Mouse (Mus musculus) neural tube, embryonic 12.5 days (tissue): ENCODE measurements around the gene Desi1. TPM values are rescaled to one million over a fixed set of nuclear protein-coding genes. Genes with fewer than 3 reads are reported as not detected.

ENCODE experiments used
- ATAC-seq: fragments of 200-750 bp; cut with Nextera tagmentation; 2 replicates; pipeline ENCODE4 v1.8.0; 2017; ENCODE audit warnings: low read depth, mild to moderate bottlenecking, moderate TSS enrichment, moderate library complexity; ENCODE audit not compliant: low FRiP score
- H3K27ac ChIP-seq: fragments of 300-500 bp; sonication (generic); 2 replicates; pipeline ENCODE4 v1.5.1; 2016
- H3K27me3 ChIP-seq: fragments of 300-500 bp; sonication (generic); replicated peaks from 2 replicates; pipeline ENCODE4 v1.6.1; 2016; ENCODE audit warnings: mild to moderate bottlenecking
- H3K36me3 ChIP-seq: fragments of 300-500 bp; sonication (generic); 2 replicates; pipeline ENCODE4 v1.6.1; 2016; ENCODE audit warnings: mild to moderate bottlenecking
- H3K4me1 ChIP-seq: fragments of 300-500 bp; sonication (generic); 2 replicates; pipeline ENCODE4 v1.6.1; 2016
- H3K4me2 ChIP-seq: fragments of 300-500 bp; sonication (generic); replicated peaks from 2 replicates; pipeline ENCODE4 v1.6.1; 2016; ENCODE audit warnings: mild to moderate bottlenecking
- H3K4me3 ChIP-seq: fragments of 300-500 bp; sonication (generic); 2 replicates; pipeline ENCODE4 v1.5.1; 2016
- H3K9ac ChIP-seq: fragments of 300-500 bp; sonication (generic); 2 replicates; pipeline ENCODE4 v1.6.1; 2016; ENCODE audit warnings: mild to moderate bottlenecking
- H3K9me3 ChIP-seq: fragments of 300-500 bp; sonication (generic); 2 replicates; pipeline ENCODE4 v1.6.1; 2016; ENCODE audit warnings: mild to moderate bottlenecking
- WGBS: fragments of 180-500 bp; shearing (Covaris S2); methylation state at CpG from one replicate; pipeline ENCODE4 v1.1.7; 2016; 5-methylcytosine and 5-hydroxymethylcytosine counted together
- polyA plus RNA-seq: library from polyadenylated mRNA; unstranded; fragments of >200 nt; fragmentation: Nextera tagmentation; extraction: Ambion mirVana; gene quantifications from 2 replicates; pipeline ENCODE4 v1.2.1, GENCODE M21; 2016

Gene Desi1
- polyA plus RNA-seq, 1 experiment from 2014 or later, result 42.9 TPM

GRCm38 (mm10) chr15:82015392-82016100, 18.1 kb downstream of the Desi1 start:
- under 1% methylated on average over 39 of the region's 39 CpGs for WGBS
- ATAC-seq, result peak; percentile 6; the same call in 1 of the 2 replicates
- Histone ChIP-seq H3K27ac (peak overlapping the region; percentile 37; the same call in 1 of the 2 replicates), H3K9ac (peak overlapping the region; percentile 84), H3K36me3 (peaks cover 11% of the 10 kb centered on the region; the same call in 1 of the 2 replicates), H3K4me1 (peaks cover 13% of the 10 kb centered on the region), H3K4me2 (peak overlapping the region; percentile 92), H3K9me3 (no peaks in the 10 kb centered on the region), H3K4me3 (peak overlapping the region; percentile 88), H3K27me3 (no peaks in the 10 kb centered on the region)

GRCm38 (mm10) chr15:82014745-82015391, 18.8 kb downstream of the Desi1 start:
- Histone ChIP-seq H3K9me3 (no peaks in the 10 kb centered on the region), H3K36me3 (peaks cover 7% of the 10 kb centered on the region; the same call in 1 of the 2 replicates), H3K4me1 (peaks cover 13% of the 10 kb centered on the region), H3K27ac (no peak overlapping the region), H3K9ac (peak overlapping the region; percentile 84), H3K27me3 (no peaks in the 10 kb centered on the region), H3K4me2 (peak overlapping the region; percentile 92), H3K4me3 (peak overlapping the region; percentile 88)
- WGBS, result 22% methylated on average over 9 of the region's 9 CpGs
- ATAC-seq, result no peak

- Histone ChIP-seq H3K27ac (no peak overlapping the region), H3K4me3 (no peak overlapping the region), H3K9ac (no peak overlapping the region), H3K4me1 (peaks cover 13% of the 10 kb centered on the region), H3K36me3 (no peaks in the 10 kb centered on the region), H3K4me2 (no peak overlapping the region), H3K9me3 (no peaks in the 10 kb centered on the region), H3K27me3 (no peaks in the 10 kb centered on the region)
- 91% methylated on average over 6 of the region's 6 CpGs for WGBS
- no peak for ATAC-seq
These were observed 21.7 kb downstream of the Desi1 start for GRCm38 (mm10) chr15:82011947-82012346.

- WGBS, result 95% methylated on average over 8 of the region's 8 CpGs
- H3K9ac ChIP-seq, result no peak overlapping the region
- H3K4me1 ChIP-seq, result no peaks in the 10 kb centered on the region
- no peak overlapping the region for H3K4me2 ChIP-seq
- no peaks in the 10 kb centered on the region for H3K9me3 ChIP-seq
- H3K27me3 ChIP-seq, result no peaks in the 10 kb centered on the region
- H3K4me3 ChIP-seq, result no peak overlapping the region
- H3K36me3 ChIP-seq, result peaks cover 32% of the 10 kb centered on the region
- H3K27ac ChIP-seq, result no peak overlapping the region
- ATAC-seq, result no peak
These were observed 29.4 kb downstream of the Desi1 start for GRCm38 (mm10) chr15:82004257-82004656.

- Histone ChIP-seq H3K27me3 (no peaks in the 10 kb centered on the region), H3K27ac (no peak overlapping the region), H3K4me1 (no peaks in the 10 kb centered on the region), H3K4me2 (no peak overlapping the region), H3K4me3 (no peak overlapping the region), H3K36me3 (peaks cover 44% of the 10 kb centered on the region), H3K9ac (no peak overlapping the region), H3K9me3 (no peaks in the 10 kb centered on the region)
- ATAC-seq, result no peak
- WGBS, result 80% methylated on average over 6 of the region's 6 CpGs
These were observed 39.7 kb downstream of the Desi1 start for GRCm38 (mm10) chr15:81993992-81994391.

GRCm38 (mm10) chr15:81990549-81990948, 43.1 kb downstream of the Desi1 start:
- 61% methylated on average over 7 of the region's 7 CpGs for WGBS
- Histone ChIP-seq H3K27ac (no peak overlapping the region), H3K4me3 (no peak overlapping the region), H3K27me3 (no peaks in the 10 kb centered on the region), H3K9ac (no peak overlapping the region), H3K4me2 (no peak overlapping the region), H3K9me3 (no peaks in the 10 kb centered on the region), H3K4me1 (no peaks in the 10 kb centered on the region), H3K36me3 (peaks cover 23% of the 10 kb centered on the region)
- ATAC-seq, result no peak

- Histone ChIP-seq H3K27ac (no peak overlapping the region), H3K36me3 (peaks cover 18% of the 10 kb centered on the region), H3K4me2 (no peak overlapping the region), H3K27me3 (no peaks in the 10 kb centered on the region), H3K9ac (peak overlapping the region; percentile 33; the same call in 1 of the 2 replicates), H3K4me3 (no peak overlapping the region), H3K9me3 (no peaks in the 10 kb centered on the region), H3K4me1 (no peaks in the 10 kb centered on the region)
- no peak for ATAC-seq
- 44% methylated on average over 11 of the region's 11 CpGs for WGBS
These were observed 44.1 kb downstream of the Desi1 start for GRCm38 (mm10) chr15:81989371-81990062.

GRCm38 (mm10) chr15:81987646-81988045, 46.0 kb downstream of the Desi1 start, which contains the start of gene Xrcc6:
Xrcc6 (plus strand) TSS chr15:81987835.
- no peaks in the 10 kb centered on the region for H3K27me3 ChIP-seq
- no peaks in the 10 kb centered on the region for H3K9me3 ChIP-seq
- no peak within 1 kb of the TSS for H3K27ac ChIP-seq
- H3K9ac ChIP-seq, result no peak within 1 kb of the TSS
- no peak within 1 kb of the TSS for H3K4me2 ChIP-seq
- no peaks in the 10 kb centered on the region for H3K4me1 ChIP-seq
- H3K36me3 ChIP-seq, result 0 out of 2 replicates have a peak, but pooled peaks cover 3% of the 10 kb centered on the region
- ATAC-seq, result no peak
- no peak within 1 kb of the TSS for H3K4me3 ChIP-seq
- WGBS, result 90% methylated on average over 3 of the region's 3 CpGs

GRCm38 (mm10) chr15:81985267-81986161, 48.1 kb downstream of the Desi1 start:
- Histone ChIP-seq H3K27ac (no peak overlapping the region), H3K27me3 (no peaks in the 10 kb centered on the region)
- no peak for ATAC-seq

GRCm38 (mm10) chr15:81982173-81982572, 51.5 kb downstream of the Desi1 start:
- no peak overlapping the region for H3K4me3 ChIP-seq
- 60% methylated on average over 1 of the region's 1 CpGs for WGBS
- no peak overlapping the region for H3K4me2 ChIP-seq
- ATAC-seq, result no peak
- no peaks in the 10 kb centered on the region for H3K4me1 ChIP-seq
- no peaks in the 10 kb centered on the region for H3K27me3 ChIP-seq
- no peak overlapping the region for H3K9ac ChIP-seq
- no peak overlapping the region for H3K27ac ChIP-seq
- no peaks in the 10 kb centered on the region for H3K36me3 ChIP-seq
- no peaks in the 10 kb centered on the region for H3K9me3 ChIP-seq

More at GRCm38 (mm10) chr15:81985267-81986161, 48.1 kb downstream of the Desi1 start:
- H3K4me3 ChIP-seq, result no peak overlapping the region
- H3K4me2 ChIP-seq, result no peak overlapping the region
- 55% methylated on average over 2 of the region's 2 CpGs for WGBS
- H3K9me3 ChIP-seq, result no peaks in the 10 kb centered on the region
- H3K36me3 ChIP-seq, result no peaks in the 10 kb centered on the region
- H3K4me1 ChIP-seq, result no peaks in the 10 kb centered on the region
- no peak overlapping the region for H3K9ac ChIP-seq

GRCm38 (mm10) chr15:81980321-81980720, 53.3 kb downstream of the Desi1 start, which contains the start of gene 1700029P11Rik:
1700029P11Rik (plus strand) TSS chr15:81980540.
- H3K27me3 ChIP-seq, result no peaks in the 10 kb centered on the region
- no peak within 1 kb of the TSS for H3K9ac ChIP-seq
- no peak within 1 kb of the TSS for H3K4me2 ChIP-seq
- ATAC-seq, result no peak
- no peak within 1 kb of the TSS for H3K27ac ChIP-seq
- H3K9me3 ChIP-seq, result 0 out of 2 replicates have a peak, but pooled peaks cover 2% of the 10 kb centered on the region
- WGBS, result 93% methylated on average over 23 of the region's 23 CpGs
- no peaks in the 10 kb centered on the region for H3K36me3 ChIP-seq
- H3K4me1 ChIP-seq, result no peaks in the 10 kb centered on the region
- no peak within 1 kb of the TSS for H3K4me3 ChIP-seq
